Mouse (Mus musculus): Measurements from ENCODE around the gene Tmem235.

Tmem235 gene

GRCm38 (mm10) chr11:117891581-117892175 is 31.1 kb downstream of the Tmem235 start:
- no peak for DNase-seq (ENCODE audit: low spot score)

- DNase-seq (ENCODE audit: low spot score): no peak
These were observed 31.6 kb downstream of the Tmem235 start for GRCm38 (mm10) chr11:117892199-117892598.

- DNase-seq (ENCODE audit: low spot score): no peak
These were observed 34.1 kb downstream of the Tmem235 start for GRCm38 (mm10) chr11:117894676-117895075.

DNA sequence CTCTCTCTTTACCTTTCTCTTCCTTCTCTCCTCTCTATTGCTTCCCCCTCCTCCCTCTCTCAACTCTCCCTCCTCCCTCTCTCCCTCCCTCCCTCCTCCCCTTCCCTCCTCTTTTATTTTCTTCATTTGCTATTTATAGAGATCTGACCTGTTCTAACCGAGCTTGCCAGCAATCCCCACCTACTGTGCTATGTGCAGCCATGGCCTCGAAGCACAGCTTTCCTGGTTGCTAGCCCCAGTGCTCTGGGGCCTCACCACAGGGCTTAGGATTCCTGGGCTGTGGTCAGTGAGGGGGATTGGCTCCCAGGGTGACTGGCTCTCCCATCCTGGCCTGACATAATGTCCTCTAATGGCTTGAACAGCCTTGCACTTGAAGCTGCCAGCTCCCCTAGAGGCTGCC is 36.0 kb downstream of the Tmem235 start:
- no peak for DNase-seq (ENCODE audit: low spot score)

- no peak for DNase-seq (ENCODE audit: low spot score)
These were observed 41.7 kb downstream of the Tmem235 start for GRCm38 (mm10) chr11:117902282-117902681.

DNA sequence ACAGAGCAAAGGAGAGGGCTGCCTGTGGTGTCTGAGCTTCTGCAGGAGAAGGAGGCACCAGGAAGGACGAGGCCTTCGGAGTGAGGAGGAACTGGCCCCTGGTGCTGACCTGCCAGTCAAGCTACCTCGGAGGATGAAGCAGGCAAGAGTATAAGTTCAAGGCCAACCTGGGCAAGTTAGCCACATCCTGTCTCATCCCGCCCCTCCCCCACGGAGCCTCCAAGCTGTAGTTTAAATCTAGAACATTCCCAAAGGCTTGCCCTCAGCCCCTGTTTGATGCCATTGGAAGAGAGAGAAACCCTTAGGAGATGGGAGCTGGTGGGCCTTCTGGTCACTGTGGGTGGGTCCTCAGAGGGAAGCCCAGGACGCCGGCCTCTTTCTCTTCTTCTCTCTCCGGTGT is 43.9 kb downstream of the Tmem235 start:
- DNase-seq (ENCODE audit: low spot score): no peak

GRCm38 (mm10) chr11:117909337-117909736 is 48.8 kb downstream of the Tmem235 start:
- DNase-seq (ENCODE audit: low spot score): no peak

GRCm38 (mm10) chr11:117912684-117913352 is 52.3 kb downstream of the Tmem235 start:
- peak; percentile 87 for DNase-seq (ENCODE audit: low spot score)

DNA sequence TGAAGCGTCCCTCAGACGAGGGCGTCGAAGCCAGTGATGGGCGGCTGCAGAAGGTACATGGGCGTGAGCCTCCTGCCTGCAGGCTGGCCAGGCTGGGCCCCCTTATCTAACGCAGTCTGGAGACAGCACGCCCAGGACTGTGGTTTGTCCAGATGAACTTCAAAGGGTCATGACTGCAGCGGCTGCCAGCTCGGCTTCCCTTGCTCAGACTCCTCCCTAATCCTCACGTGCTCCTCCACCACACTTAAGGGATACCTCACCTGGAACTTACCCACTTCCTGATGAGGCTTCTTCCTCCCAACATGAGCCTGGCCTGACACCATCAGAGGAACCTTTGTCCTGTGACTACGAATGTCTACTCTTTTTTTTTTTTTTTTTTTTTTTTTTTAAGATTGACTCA is 54.0 kb downstream of the Tmem235 start:
- no peak for DNase-seq (ENCODE audit: low spot score)
